Mouse (Mus musculus): ENCODE data around the gene Ano4. TPM values are rescaled to one million over a fixed set of nuclear protein-coding genes. Genes with fewer than 3 reads are reported as not detected.

Ano4 gene
- total and polyA plus RNA-seq, 3 experiments = not detected

- H3K27ac ChIP-seq (ENCODE audit: control insufficient read depth, low read depth, low read length) = no peak overlapping the region
- H3K9me3 ChIP-seq (replicated peaks; ENCODE audit: insufficient read depth, low read length) = no peaks in the 10 kb centered on the region
- H3K4me1 ChIP-seq (ENCODE audit: control insufficient read depth in 1 of 2, insufficient read depth in 2 of 2, low read length in 2 of 2) = no peaks in the 10 kb centered on the region
- no peak overlapping the region for H3K4me3 ChIP-seq (ENCODE audit: control insufficient read depth in 1 of 2, insufficient read depth in 1 of 2, low read depth in 2 of 2, low read length in 2 of 2)
- no peaks in the 10 kb centered on the region for H3K79me2 ChIP-seq (ENCODE audit: control insufficient read depth, insufficient read depth, low read length, poor library complexity)
- H3K27me3 ChIP-seq (ENCODE audit: control insufficient read depth in 1 of 2, insufficient read depth in 2 of 2, low read length in 2 of 2) = peaks cover 0 to 3% of the 10 kb centered on the region in 2 experiments; a peak in 3 of 4 replicates
- no peaks in the 10 kb centered on the region for H3K36me3 ChIP-seq (ENCODE audit: control insufficient read depth in 1 of 2, insufficient read depth in 2 of 2, low read length in 2 of 2)
- no peak for DNase-seq (ENCODE audit: low read depth, low spot score)
- no peak for TF ChIP-seq TCF12 (IDR thresholded peaks at IDR 0.05; ENCODE audit: low read depth, low read length)
- no peak for TF ChIP-seq JUND (IDR thresholded peaks at IDR 0.05; ENCODE audit: low read depth, low read length)
- TF ChIP-seq GABPA (IDR thresholded peaks at IDR 0.05; ENCODE audit: low read depth, low read length) = no peak
- no peak for TF ChIP-seq MEF2A (IDR thresholded peaks at IDR 0.05; ENCODE audit: extremely low read depth, insufficient replicate concordance, low read depth, low read length, poor library complexity, severe bottlenecking)
- no peak for TF ChIP-seq EP300 (IDR thresholded peaks at IDR 0.05; ENCODE audit: low read depth in 1 of 2, low read length in 2 of 2)
- no peak for TF ChIP-seq RAD21 (IDR thresholded peaks at IDR 0.05; ENCODE audit: low read depth, low read length)
- TF ChIP-seq MYC (IDR thresholded peaks at IDR 0.05; ENCODE audit: low read depth, low read length) = no peak
- TF ChIP-seq NELFE (IDR thresholded peaks at IDR 0.05; ENCODE audit: low read depth, low read length) = no peak
- TF ChIP-seq ZKSCAN1 (IDR thresholded peaks at IDR 0.05; ENCODE audit: low read depth, low read length) = no peak
- no peak for TF ChIP-seq USF1 (IDR thresholded peaks at IDR 0.05; ENCODE audit: low read depth, low read length)
- no peak for TF ChIP-seq KAT2A (conservative IDR thresholded peaks at IDR 0.05; ENCODE audit: low read depth, low read length)
- TF ChIP-seq BHLHE40 (IDR thresholded peaks at IDR 0.05; ENCODE audit: borderline replicate concordance, low read depth, low read length) = no peak
- no peak for TF ChIP-seq MAZ (IDR thresholded peaks at IDR 0.05; ENCODE audit: low read depth, low read length)
- TF ChIP-seq TAL1 (IDR thresholded peaks at IDR 0.05; ENCODE audit: low read length) = no peak
- no peak for TF ChIP-seq TBP (IDR thresholded peaks at IDR 0.05; ENCODE audit: low read depth, low read length)
- TF ChIP-seq SMC3 (IDR thresholded peaks at IDR 0.05; ENCODE audit: low read depth, low read length) = no peak
- TF ChIP-seq RCOR1 (IDR thresholded peaks at IDR 0.05; ENCODE audit: low read depth, low read length) = no peak
- TF ChIP-seq GATA1 (IDR thresholded peaks at IDR 0.05; ENCODE audit: low read depth, low read length) = no peak
- TF ChIP-seq MAFK (IDR thresholded peaks at IDR 0.05; ENCODE audit: borderline replicate concordance, low read depth, low read length) = no peak
- no peak overlapping the region for H3K9ac ChIP-seq (ENCODE audit: control insufficient read depth, low read depth, low read length, poor library complexity, severe bottlenecking)
These were observed 14.3 kb downstream of the Ano4 start for GRCm38 (mm10) chr10:89330261-89330660.

GRCm38 (mm10) chr10:89329806-89330205, 14.8 kb downstream of the Ano4 start:
- DNase-seq (ENCODE audit: low read depth, low spot score) = no peak
- H3K27ac ChIP-seq (ENCODE audit: control insufficient read depth, low read depth, low read length) = no peak overlapping the region
- H3K4me3 ChIP-seq (ENCODE audit: control insufficient read depth in 1 of 2, insufficient read depth in 1 of 2, low read depth in 2 of 2, low read length in 2 of 2) = no peak overlapping the region
- no peaks in the 10 kb centered on the region for H3K79me2 ChIP-seq (ENCODE audit: control insufficient read depth, insufficient read depth, low read length, poor library complexity)
- TF ChIP-seq TAL1 (IDR thresholded peaks at IDR 0.05; ENCODE audit: low read length) = no peak
- TF ChIP-seq ZC3H11A (IDR thresholded peaks at IDR 0.05; ENCODE audit: low read depth, low read length) = no peak
- TF ChIP-seq TBP (IDR thresholded peaks at IDR 0.05; ENCODE audit: low read depth, low read length) = no peak
- no peak for TF ChIP-seq BHLHE40 (IDR thresholded peaks at IDR 0.05; ENCODE audit: borderline replicate concordance, low read depth, low read length)
- no peak for TF ChIP-seq UBTF (IDR thresholded peaks at IDR 0.05; ENCODE audit: borderline replicate concordance, insufficient read depth, low read depth, low read length)
- TF ChIP-seq USF1 (IDR thresholded peaks at IDR 0.05; ENCODE audit: low read depth, low read length) = no peak
- TF ChIP-seq CTCF (IDR thresholded peaks at IDR 0.05 in 2 of 3, conservative IDR thresholded peaks at IDR 0.05 in 1 of 3; ENCODE audit: control insufficient read depth in 1 of 3, insufficient read depth in 1 of 3, low read depth in 2 of 3, low read length in 3 of 3, poor library complexity in 1 of 3, severe bottlenecking in 1 of 3) = no peak
- no peak for TF ChIP-seq KAT2A (conservative IDR thresholded peaks at IDR 0.05; ENCODE audit: low read depth, low read length)
- TF ChIP-seq SIN3A (IDR thresholded peaks at IDR 0.05; ENCODE audit: low read length) = no peak
- TF ChIP-seq ZMIZ1 (IDR thresholded peaks at IDR 0.05; ENCODE audit: low read depth, low read length) = no peak
- no peak for TF ChIP-seq EP300 (IDR thresholded peaks at IDR 0.05; ENCODE audit: low read depth in 1 of 2, low read length in 2 of 2)
- no peak for TF ChIP-seq NRF1 (IDR thresholded peaks at IDR 0.05; ENCODE audit: insufficient read depth, low read depth, low read length, poor library complexity, severe bottlenecking)
- TF ChIP-seq MEF2A (IDR thresholded peaks at IDR 0.05; ENCODE audit: extremely low read depth, insufficient replicate concordance, low read depth, low read length, poor library complexity, severe bottlenecking) = no peak
- no peak for TF ChIP-seq USF2 (IDR thresholded peaks at IDR 0.05; ENCODE audit: borderline replicate concordance in 1 of 2, insufficient read depth in 1 of 2, low read depth in 1 of 2, low read length in 2 of 2)
- H3K36me3 ChIP-seq (ENCODE audit: control insufficient read depth in 1 of 2, insufficient read depth in 2 of 2, low read length in 2 of 2) = no peaks in the 10 kb centered on the region
- H3K4me1 ChIP-seq (ENCODE audit: control insufficient read depth in 1 of 2, insufficient read depth in 2 of 2, low read length in 2 of 2) = no peaks in the 10 kb centered on the region
- H3K9ac ChIP-seq (ENCODE audit: control insufficient read depth, low read depth, low read length, poor library complexity, severe bottlenecking) = no peak overlapping the region
- H3K27me3 ChIP-seq (ENCODE audit: control insufficient read depth in 1 of 2, insufficient read depth in 2 of 2, low read length in 2 of 2) = peaks cover 0 to 3% of the 10 kb centered on the region in 2 experiments; a peak in 3 of 4 replicates
- H3K9me3 ChIP-seq (replicated peaks; ENCODE audit: insufficient read depth, low read length) = no peaks in the 10 kb centered on the region
